Mouse (Mus musculus): ENCODE measurements around the gene Tefm. TPM values are rescaled to one million over a fixed set of nuclear protein-coding genes. Genes with fewer than 3 reads are reported as not detected.
"Not testable (repeated sequence)": the region's sequence is repeated elsewhere in the genome, so short reads cannot be mapped to it uniquely, and the experiment has no call there.

Tefm gene
- polyA plus RNA-seq, 1 experiment from 2014 or later, result 33.6 TPM

DNA sequence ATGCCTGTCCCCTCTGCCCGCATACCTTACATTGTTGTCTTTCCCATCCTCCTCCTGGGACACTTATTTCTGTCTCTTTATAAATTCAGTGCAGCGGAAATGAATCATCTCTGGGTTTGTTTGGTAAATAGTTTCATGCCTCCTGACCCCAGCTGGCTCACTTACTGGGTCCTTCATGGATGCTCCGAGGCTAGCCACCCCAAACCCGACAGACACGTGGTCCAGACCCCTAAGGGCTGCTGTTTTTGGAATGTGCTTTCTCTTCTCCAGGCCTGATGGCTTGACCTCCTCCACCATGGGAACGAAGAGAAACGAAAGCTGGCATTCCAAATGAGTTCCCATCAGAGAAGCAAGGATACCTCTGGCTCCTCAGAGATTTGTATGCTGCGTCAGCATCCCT lies 10.4 kb upstream of the Tefm start:
- no peak overlapping the region for H3K27ac ChIP-seq
- H3K27me3 ChIP-seq (ENCODE audit: insufficient read depth, poor library complexity, severe bottlenecking), result peaks cover 56% of the 10 kb centered on the region
- WGBS, result 73% methylated on average over 8 of the region's 8 CpGs
- H3K4me3 ChIP-seq, result no peak overlapping the region
- H3K4me1 ChIP-seq (replicated peaks), result peaks cover 13% of the 10 kb centered on the region
- no peaks in the 10 kb centered on the region for H3K9me3 ChIP-seq
- no peak for DNase-seq (ENCODE audit: low spot score)
- no peaks in the 10 kb centered on the region for H3K36me3 ChIP-seq

DNA sequence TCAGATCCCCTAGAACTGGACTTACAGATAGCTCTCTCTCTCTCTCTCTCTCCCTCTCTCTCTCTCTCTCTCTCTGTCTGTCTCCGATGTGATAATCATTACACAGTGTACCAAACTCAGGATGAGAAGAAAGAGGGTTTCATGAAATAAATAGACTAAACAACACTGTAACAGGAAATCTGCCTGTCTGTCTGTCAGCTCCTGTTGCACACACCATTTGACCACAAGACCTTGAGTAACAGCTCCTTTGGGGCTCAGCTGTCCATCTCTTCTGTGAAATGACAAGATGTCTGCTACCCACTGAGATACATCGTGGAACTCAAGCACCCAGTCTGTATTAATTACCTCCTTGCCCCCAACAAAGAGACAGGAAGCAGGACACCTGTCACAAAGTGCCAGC lies 9.6 kb upstream of the Tefm start:
- Histone ChIP-seq H3K27ac (no peak overlapping the region), H3K36me3 (no peaks in the 10 kb centered on the region), H3K4me1 (replicated peaks) (peaks cover 13% of the 10 kb centered on the region), H3K27me3 (ENCODE audit: insufficient read depth, poor library complexity, severe bottlenecking) (peaks cover 49% of the 10 kb centered on the region), H3K9me3 (no peaks in the 10 kb centered on the region), H3K4me3 (no peak overlapping the region)
- DNase-seq (ENCODE audit: low spot score), result no peak
- 83% methylated on average over 2 of the region's 2 CpGs for WGBS

DNA sequence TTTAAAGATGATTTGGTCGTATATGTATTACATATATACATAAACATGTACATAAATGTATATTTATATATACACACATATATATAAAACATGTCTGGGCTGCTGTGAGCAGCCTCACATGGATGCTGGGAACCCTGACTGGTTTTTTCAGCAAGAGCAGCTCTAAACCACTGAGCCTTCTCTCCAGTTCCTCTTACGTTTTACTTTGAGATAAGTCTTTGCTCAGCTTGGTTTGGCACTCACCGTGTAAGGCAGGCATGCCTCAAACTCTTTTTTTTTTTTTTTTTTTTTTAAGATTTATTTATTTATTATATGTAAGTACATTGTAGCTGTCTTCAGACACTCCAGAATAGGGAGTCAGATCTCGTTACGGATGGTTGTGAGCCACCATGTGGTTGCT lies 8.6 kb upstream of the Tefm start:
- Histone ChIP-seq H3K36me3 (no peaks in the 10 kb centered on the region), H3K27me3 (ENCODE audit: insufficient read depth, poor library complexity, severe bottlenecking) (peaks cover 39% of the 10 kb centered on the region), H3K27ac (no peak overlapping the region), H3K4me3 (no peak overlapping the region), H3K4me1 (replicated peaks) (peaks cover 13% of the 10 kb centered on the region), H3K9me3 (no peaks in the 10 kb centered on the region)
- 84% methylated on average over 5 of the region's 5 CpGs for WGBS
- DNase-seq (ENCODE audit: low spot score), result no peak

DNA sequence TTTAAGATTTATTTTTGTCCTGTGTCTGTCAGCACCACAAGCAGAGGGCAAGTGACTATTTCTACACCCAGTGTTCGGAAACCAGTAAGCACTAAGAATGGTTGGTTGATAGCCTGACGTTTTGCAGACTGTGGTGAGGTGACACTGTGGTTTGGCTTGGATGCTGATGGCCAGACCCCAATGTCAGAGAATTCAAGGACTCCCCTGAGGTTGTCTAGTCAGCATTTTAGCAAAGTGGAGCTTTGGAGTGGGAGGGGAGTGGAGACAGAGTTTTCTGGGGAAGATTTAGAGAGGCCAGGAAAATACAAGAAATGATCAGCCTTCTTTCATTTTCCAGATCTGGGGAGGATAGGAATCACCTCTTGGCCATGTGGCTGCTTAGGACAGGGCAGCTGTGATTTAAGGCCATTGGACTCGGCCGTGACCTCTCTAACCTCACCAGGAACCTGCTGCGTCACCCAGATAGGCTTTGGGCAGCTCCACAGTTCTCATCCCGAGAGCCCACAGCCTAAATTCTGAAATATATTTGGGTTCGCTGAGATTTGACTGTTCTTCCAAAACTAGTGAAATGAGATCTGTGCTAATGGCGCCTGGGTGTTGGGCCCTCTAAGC lies 7.5 kb upstream of the Tefm start:
- Histone ChIP-seq H3K27ac (no peak overlapping the region), H3K9me3 (no peaks in the 10 kb centered on the region), H3K4me3 (no peak overlapping the region), H3K4me1 (replicated peaks) (peaks cover 10% of the 10 kb centered on the region), H3K36me3 (no peaks in the 10 kb centered on the region), H3K27me3 (ENCODE audit: insufficient read depth, poor library complexity, severe bottlenecking) (peaks cover 29% of the 10 kb centered on the region)
- 89% methylated on average over 8 of the region's 8 CpGs for WGBS
- DNase-seq (ENCODE audit: low spot score), result no peak

DNA sequence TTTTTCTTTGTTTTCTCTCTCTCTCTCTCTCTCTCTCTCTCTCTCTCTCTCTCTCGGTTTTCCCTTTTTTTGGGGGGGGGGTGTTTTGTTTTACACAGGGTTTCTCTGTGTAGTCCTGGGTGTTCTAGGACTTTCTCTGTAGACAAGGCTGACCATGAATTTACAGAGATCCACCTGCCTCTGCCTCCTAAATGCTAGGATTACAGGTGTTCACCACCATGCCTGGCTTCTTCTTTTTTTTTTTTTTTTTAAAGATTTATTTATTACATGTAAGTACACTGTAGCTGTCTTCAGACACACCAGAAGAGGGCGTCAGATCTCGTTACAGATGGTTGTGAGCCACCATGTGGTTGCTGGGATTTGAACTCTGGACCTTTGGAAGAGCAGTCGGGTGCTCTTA lies 7.0 kb upstream of the Tefm start:
- not testable (repeated sequence) for H3K36me3 ChIP-seq; H3K27ac ChIP-seq; H3K4me3 ChIP-seq; H3K9me3 ChIP-seq; DNase-seq (ENCODE audit: low spot score); H3K4me1 ChIP-seq (replicated peaks)
- WGBS, result 73% methylated on average over 4 of the region's 4 CpGs
- peaks cover 23% of the 10 kb centered on the region for H3K27me3 ChIP-seq (ENCODE audit: insufficient read depth, poor library complexity, severe bottlenecking)

DNA sequence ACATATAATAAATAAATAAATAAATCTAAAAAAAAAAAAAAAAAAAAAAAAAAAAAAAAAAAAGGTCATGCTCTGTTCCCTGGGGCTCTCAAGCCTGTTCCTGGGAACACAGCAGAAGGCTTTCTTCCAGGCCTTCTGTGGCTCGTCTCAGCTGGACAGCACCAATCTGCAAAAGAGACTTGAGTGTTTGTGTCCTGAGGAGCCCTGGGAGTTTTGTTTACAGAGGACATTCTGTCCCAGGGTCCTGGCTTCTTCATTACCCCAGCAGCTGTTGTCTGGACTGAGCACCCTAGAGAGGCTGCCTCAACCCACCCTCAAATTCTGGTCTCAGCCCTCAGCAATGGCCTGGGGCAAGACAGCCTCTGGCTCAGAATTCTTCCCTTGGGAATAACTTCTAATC lies 6.3 kb upstream of the Tefm start:
- DNase-seq (ENCODE audit: low spot score), result no peak
- H3K27ac ChIP-seq, result no peak overlapping the region
- no peak overlapping the region for H3K4me3 ChIP-seq
- WGBS, result 49% methylated on average over 1 of the region's 1 CpGs
- H3K36me3 ChIP-seq, result no peaks in the 10 kb centered on the region
- no peaks in the 10 kb centered on the region for H3K9me3 ChIP-seq
- no peaks in the 10 kb centered on the region for H3K4me1 ChIP-seq (replicated peaks)
- H3K27me3 ChIP-seq (ENCODE audit: insufficient read depth, poor library complexity, severe bottlenecking), result peaks cover 17% of the 10 kb centered on the region

DNA sequence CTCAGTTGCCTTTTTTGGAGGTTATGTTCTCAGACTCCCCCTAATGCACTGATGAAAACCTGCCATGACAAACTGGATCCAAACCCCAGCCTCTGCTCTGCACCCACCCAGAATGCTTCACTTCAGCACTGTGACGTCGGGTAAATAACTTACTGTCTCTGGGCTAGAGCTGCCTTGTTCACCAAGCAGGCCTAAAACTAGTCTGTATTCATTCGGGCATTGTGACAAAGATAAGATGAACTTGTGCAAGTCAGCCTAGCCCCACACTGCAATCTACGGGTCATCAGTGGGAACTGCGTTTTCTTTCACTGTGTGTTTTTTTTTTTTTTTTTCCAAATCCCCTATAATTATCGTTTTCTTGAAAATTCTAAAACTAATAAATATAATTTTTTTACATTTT lies 5.8 kb upstream of the Tefm start:
- Histone ChIP-seq H3K27me3 (ENCODE audit: insufficient read depth, poor library complexity, severe bottlenecking) (peaks cover 11% of the 10 kb centered on the region), H3K4me3 (no peak overlapping the region), H3K4me1 (replicated peaks) (peaks cover 4% of the 10 kb centered on the region), H3K27ac (no peak overlapping the region), H3K9me3 (no peaks in the 10 kb centered on the region), H3K36me3 (no peaks in the 10 kb centered on the region)
- no peak for DNase-seq (ENCODE audit: low spot score)
- WGBS, result 81% methylated on average over 6 of the region's 6 CpGs

DNA sequence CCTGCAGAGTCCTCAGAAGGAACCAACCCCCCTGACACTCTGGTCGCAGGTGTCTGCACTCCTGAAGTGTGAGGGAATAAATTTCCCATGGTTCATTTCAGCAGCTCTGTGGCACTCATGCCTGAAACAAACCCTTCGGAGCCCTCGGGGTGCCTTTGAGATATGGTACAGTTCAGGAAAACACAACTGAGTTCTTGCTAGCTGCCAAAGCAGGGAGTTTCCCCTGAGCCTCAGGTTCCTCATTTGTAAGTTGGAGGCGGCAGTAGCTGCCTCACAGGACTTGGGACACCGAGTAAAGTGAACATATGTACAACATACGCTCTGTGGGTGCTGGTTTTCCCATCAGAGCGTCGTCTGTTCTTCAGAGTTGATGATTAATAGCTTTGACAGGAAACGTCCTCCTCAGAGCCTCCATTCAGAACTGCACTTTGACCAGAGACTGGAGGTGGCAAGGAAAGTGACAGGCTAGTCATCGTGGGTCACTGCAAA lies 3.9 kb upstream of the Tefm start:
- Histone ChIP-seq H3K27ac (no peak overlapping the region), H3K4me1 (replicated peaks) (peaks cover 14% of the 10 kb centered on the region), H3K9me3 (no peaks in the 10 kb centered on the region), H3K4me3 (no peak overlapping the region), H3K36me3 (no peaks in the 10 kb centered on the region), H3K27me3 (ENCODE audit: insufficient read depth, poor library complexity, severe bottlenecking) (no peaks in the 10 kb centered on the region)
- DNase-seq (ENCODE audit: low spot score), result no peak
- WGBS, result 65% methylated on average over 10 of the region's 10 CpGs

DNA sequence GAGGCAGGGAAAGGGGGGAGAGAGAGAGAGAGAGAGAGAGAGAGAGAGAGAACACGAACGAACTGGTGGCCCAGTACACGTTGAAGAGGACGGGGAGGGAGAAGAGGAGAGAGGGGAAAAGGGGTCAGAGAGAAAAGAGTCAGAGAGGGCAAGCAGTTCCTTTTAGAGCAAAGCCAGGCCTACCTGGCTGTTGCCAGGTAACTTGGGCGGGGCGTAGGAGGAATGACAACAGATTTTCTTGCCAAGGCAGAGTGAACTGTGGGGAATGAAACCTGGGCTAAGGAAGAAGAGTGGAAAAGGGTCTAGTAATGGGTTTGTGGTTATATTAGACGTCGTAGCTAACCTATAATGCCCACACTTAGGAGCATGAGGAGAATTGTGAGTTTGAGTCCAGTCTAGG lies 897 bp upstream of the Tefm start:
- H3K4me3 ChIP-seq, result peak overlapping the region; percentile 81
- peaks cover 26% of the 10 kb centered on the region for H3K36me3 ChIP-seq
- peak overlapping the region; percentile 94 for H3K27ac ChIP-seq
- no peaks in the 10 kb centered on the region for H3K9me3 ChIP-seq
- H3K4me1 ChIP-seq (replicated peaks), result peaks cover 16% of the 10 kb centered on the region
- no peak for DNase-seq (ENCODE audit: low spot score)
- WGBS, result 48% methylated on average over 8 of the region's 8 CpGs
- H3K27me3 ChIP-seq (ENCODE audit: insufficient read depth, poor library complexity, severe bottlenecking), result no peaks in the 10 kb centered on the region

DNA sequence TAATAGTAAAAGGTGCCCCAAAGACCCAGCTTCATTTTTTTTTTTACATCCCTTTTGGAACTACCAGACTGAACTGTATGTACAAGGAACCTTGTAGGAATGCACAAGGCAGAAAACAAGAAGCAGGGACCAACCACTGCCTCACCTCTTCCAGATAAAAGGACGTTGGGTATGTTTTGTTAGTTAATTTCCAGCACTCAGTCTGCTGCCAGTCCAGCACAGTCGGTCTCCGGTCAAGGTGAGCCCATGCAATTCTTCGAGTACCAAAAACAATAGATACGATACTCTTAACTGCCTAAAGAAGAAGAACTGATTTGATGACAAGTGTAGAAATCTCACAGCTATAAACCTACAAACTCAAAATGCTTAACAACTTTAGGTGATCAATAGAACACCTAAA lies 4.2 kb downstream of the Tefm start:
- H3K4me3 ChIP-seq, result no peak overlapping the region
- no peaks in the 10 kb centered on the region for H3K27me3 ChIP-seq (ENCODE audit: insufficient read depth, poor library complexity, severe bottlenecking)
- peaks cover 71% of the 10 kb centered on the region for H3K36me3 ChIP-seq
- DNase-seq (ENCODE audit: low spot score), result no peak
- no peak overlapping the region for H3K27ac ChIP-seq
- H3K9me3 ChIP-seq, result no peaks in the 10 kb centered on the region
- WGBS, result 90% methylated on average over 5 of the region's 5 CpGs
- peaks cover 12% of the 10 kb centered on the region for H3K4me1 ChIP-seq (replicated peaks)

DNA sequence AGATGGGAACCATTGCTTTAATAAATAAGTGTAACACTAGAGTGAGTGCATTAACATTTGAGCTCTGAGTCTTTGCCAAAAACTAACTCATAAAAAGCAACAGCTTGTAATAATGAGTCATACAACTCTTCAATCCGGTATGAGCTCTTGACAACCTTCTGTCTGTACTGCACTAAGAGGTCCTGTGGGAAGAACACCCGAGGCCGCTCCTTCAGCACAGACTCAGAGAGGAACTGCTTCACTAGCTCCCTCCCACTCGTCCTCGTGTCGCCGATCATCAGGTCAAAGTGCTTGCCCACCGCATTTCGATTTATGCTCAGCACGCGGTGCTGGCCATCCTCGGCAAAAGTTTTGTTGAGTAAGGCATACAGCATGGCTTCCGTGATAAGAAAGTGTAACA lies 5.2 kb downstream of the Tefm start:
- DNase-seq (ENCODE audit: low spot score), result no peak
- 92% methylated on average over 13 of the region's 13 CpGs for WGBS
- no peak overlapping the region for H3K27ac ChIP-seq
- no peak overlapping the region for H3K4me3 ChIP-seq
- H3K36me3 ChIP-seq, result peaks cover 80% of the 10 kb centered on the region
- H3K9me3 ChIP-seq, result no peaks in the 10 kb centered on the region
- H3K4me1 ChIP-seq (replicated peaks), result peaks cover 8% of the 10 kb centered on the region
- H3K27me3 ChIP-seq (ENCODE audit: insufficient read depth, poor library complexity, severe bottlenecking), result no peaks in the 10 kb centered on the region

DNA sequence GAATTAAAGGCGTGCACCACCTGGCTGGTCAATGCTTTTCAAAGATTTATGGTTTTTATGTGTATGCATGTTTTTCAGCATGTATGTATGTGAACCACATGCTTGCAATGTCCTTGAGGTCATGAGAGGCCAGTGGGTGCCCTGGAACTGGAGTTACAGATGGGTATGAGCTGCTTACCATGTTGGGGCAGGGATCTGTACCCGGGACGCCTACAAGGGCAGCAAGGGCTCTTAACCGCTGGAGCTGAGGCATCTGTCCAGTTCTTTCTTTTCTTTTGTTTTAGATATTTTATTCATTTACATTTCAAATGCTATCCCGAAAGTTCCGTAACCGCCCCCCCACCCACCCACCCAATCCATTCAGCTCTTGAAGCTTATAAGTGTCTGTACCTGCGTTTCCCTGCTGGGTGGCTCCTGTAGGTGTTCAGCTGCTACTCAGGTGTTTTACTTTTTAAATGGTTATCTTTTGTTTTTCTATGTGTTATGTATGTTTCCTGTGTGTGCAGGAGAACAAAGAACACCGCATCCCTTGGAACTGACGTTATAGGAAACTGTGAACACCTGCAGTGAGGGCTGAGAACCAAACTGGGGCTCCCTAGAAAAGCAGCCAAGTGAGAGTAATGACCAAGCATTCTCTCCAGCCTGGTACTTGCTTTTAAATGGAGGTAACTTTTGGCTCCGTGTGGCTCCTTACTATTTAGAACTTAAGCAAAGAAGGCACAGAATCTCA lies 5.9 kb downstream of the Tefm start:
- Histone ChIP-seq H3K4me1 (replicated peaks) (peaks cover 5% of the 10 kb centered on the region), H3K27ac (no peak overlapping the region), H3K27me3 (ENCODE audit: insufficient read depth, poor library complexity, severe bottlenecking) (no peaks in the 10 kb centered on the region), H3K4me3 (no peak overlapping the region), H3K36me3 (peaks cover 87% of the 10 kb centered on the region), H3K9me3 (no peaks in the 10 kb centered on the region)
- WGBS, result 88% methylated on average over 11 of the region's 11 CpGs
- no peak for DNase-seq (ENCODE audit: low spot score)

DNA sequence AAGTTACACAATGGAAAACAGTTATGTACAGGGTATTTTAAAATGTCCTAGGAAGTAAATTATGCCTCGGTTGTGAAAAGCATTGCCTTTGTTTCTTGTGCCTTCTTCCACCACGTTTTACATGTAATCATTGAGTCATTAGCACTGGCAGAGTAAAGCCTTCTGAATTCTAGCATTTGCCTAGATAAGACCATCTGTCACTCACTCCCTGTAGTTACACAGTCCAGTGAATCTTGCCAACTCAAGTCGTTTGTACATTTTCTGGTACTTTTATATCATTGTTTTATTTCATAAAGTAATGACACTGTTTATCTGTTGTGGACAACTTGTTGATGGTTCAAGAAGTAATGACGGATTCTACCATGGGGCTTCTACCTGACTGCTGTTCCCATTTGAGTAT lies 7.2 kb downstream of the Tefm start:
- Histone ChIP-seq H3K4me3 (no peak overlapping the region), H3K27ac (no peak overlapping the region), H3K36me3 (peaks cover 92% of the 10 kb centered on the region), H3K4me1 (replicated peaks) (no peaks in the 10 kb centered on the region), H3K9me3 (no peaks in the 10 kb centered on the region), H3K27me3 (ENCODE audit: insufficient read depth, poor library complexity, severe bottlenecking) (no peaks in the 10 kb centered on the region)
- WGBS, result 80% methylated on average over 4 of the region's 4 CpGs
- DNase-seq (ENCODE audit: low spot score), result no peak

All from hindbrain, embryonic 10.5 days (tissue).